19 mouse cellular contexts compared by ENCODE assay signal in the genomic region with DNA sequence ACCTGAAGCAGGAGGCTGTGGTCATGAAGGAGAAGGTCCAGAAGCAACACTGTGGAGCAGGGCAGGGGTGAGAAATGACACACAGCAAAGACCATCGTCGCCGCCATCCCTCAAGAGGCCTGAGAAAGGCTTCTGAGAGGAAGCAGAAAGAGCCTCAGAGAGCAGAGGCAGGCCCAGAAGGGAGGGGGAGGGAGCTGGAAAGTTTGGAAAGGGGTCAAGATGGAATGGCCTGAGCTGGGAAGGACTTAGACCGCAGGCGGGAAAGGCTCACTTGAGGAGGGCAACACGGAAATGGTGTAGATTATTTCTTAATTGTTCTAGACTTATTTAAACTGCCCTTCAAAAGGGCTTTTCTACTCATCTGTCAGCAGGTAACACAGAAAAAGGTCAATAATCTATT. TPM values are rescaled to one million over a fixed set of nuclear protein-coding genes. Genes with fewer than 3 reads are reported as not detected.
DNase-seq lines count a peak whose midpoint lies in the region; ATAC-seq and TF ChIP-seq lines count a peak whose summit lies in the region.
"Had no signal": no experiment of that assay in that cellular context is flagged by ENCODE, and none has a peak within 500 bp of the region (broad histone marks: within the 10 kb centered on the region; RNA-seq: fewer than 3 reads in every experiment).

No protein-coding gene starts in this region.

- no peak for TF ChIP-seq POLR2A in heart, adult 2 months (IDR thresholded peaks at IDR 0.05; ENCODE audit: insufficient read depth, low read depth, low read length)

- peak overlapping the region; percentile 71; the same call in 1 of the 2 replicates for H3K27ac ChIP-seq in heart, adult 2 months
- peak overlapping the region; percentile 67 for H3K27ac ChIP-seq in kidney, embryonic 15.5 days
- H3K27ac ChIP-seq in lung, embryonic 15.5 days, result peak overlapping the region; percentile 41
- H3K27ac ChIP-seq: forebrain, embryonic 15.5 days; liver, embryonic 12.5 days; macrophage; midbrain, embryonic 10.5 days; stomach, embryonic 15.5 days had no signal

- peak; percentile 25 to 31 for DNase-seq in heart, adult 2 months
- DNase-seq in heart, postnatal 25 days (ENCODE audit: low spot score), result no peak
- no peak for DNase-seq in kidney, postnatal 36 days
- DNase-seq in lung, postnatal 4 days, result peak; percentile 47 to 56
- DNase-seq in cerebellum, adult 11 months, result no peak
- DNase-seq: adrenal gland, postnatal 14 days; cerebellum, adult 11-12 months; cerebellum, postnatal 14 days; embryo, embryonic 11 days had no signal

- no peak overlapping the region for H3K9ac ChIP-seq in heart, adult 2 months (ENCODE audit: low read depth, low read length)
- H3K9ac ChIP-seq in kidney, embryonic 15.5 days, result no peak overlapping the region
- H3K9ac ChIP-seq in lung, embryonic 15.5 days, result no peak overlapping the region
- H3K9ac ChIP-seq: forebrain, embryonic 15.5 days; liver, embryonic 12.5 days; stomach, embryonic 15.5 days had no signal

- no peaks in the 10 kb centered on the region for H3K36me3 ChIP-seq in heart, adult 2 months (ENCODE audit: control insufficient read depth, insufficient read depth, low read length)
- peaks cover 16% of the 10 kb centered on the region for H3K36me3 ChIP-seq in kidney, embryonic 15.5 days
- peaks cover 3% of the 10 kb centered on the region; the same call in 1 of the 2 replicates for H3K36me3 ChIP-seq in lung, embryonic 15.5 days
- H3K36me3 ChIP-seq: forebrain, embryonic 15.5 days had no signal

- intact Hi-C loops in heart, adult 2 months (cut with DNase I), result no loop called here
- intact Hi-C loops in heart, postnatal 25 days (cut with DNase I), result no loop called here

- no peak overlapping the region for H3K4me2 ChIP-seq in kidney, embryonic 15.5 days
- no peak overlapping the region for H3K4me2 ChIP-seq in lung, embryonic 15.5 days
- H3K4me2 ChIP-seq: forebrain, embryonic 15.5 days; liver, embryonic 12.5 days; stomach, embryonic 15.5 days had no signal

- WGBS in heart, adult 2 months, result 70% methylated on average over 6 of the region's 6 CpGs
- 65% methylated on average over 6 of the region's 6 CpGs for whole genome bisulfite sequencing in kidney, embryonic 15.5 days
- WGBS in lung, embryonic 15.5 days, result 50% methylated on average over 6 of the region's 6 CpGs

- no peaks in the 10 kb centered on the region for H3K9me3 ChIP-seq in kidney, embryonic 15.5 days (replicated peaks)
- no peaks in the 10 kb centered on the region for H3K9me3 ChIP-seq in lung, embryonic 15.5 days
- H3K9me3 ChIP-seq: forebrain, embryonic 15.5 days; liver, embryonic 12.5 days; midbrain, embryonic 10.5 days; stomach, embryonic 15.5 days had no signal

- no peak for TF ChIP-seq EP300 in heart, adult 2 months (IDR thresholded peaks at IDR 0.05; ENCODE audit: insufficient read depth, low read depth, low read length)

- no peaks in the 10 kb centered on the region for H3K4me1 ChIP-seq in heart, adult 2 months (ENCODE audit: control insufficient read depth, insufficient read depth, low read length)
- H3K4me1 ChIP-seq in kidney, embryonic 15.5 days, result peaks cover 31% of the 10 kb centered on the region
- H3K4me1 ChIP-seq in lung, embryonic 15.5 days, result peaks cover 41% of the 10 kb centered on the region
- H3K4me1 ChIP-seq: liver, embryonic 12.5 days; midbrain, embryonic 10.5 days had no signal

- H3K4me3 ChIP-seq in heart, adult 2 months, result no peak overlapping the region
- H3K4me3 ChIP-seq in kidney, embryonic 15.5 days (replicated peaks), result no peak overlapping the region
- no peak overlapping the region for H3K4me3 ChIP-seq in lung, embryonic 15.5 days
- H3K4me3 ChIP-seq: forebrain, embryonic 15.5 days; liver, embryonic 12.5 days; midbrain, embryonic 10.5 days; stomach, embryonic 15.5 days had no signal

- H3K27me3 ChIP-seq in heart, adult 2 months (ENCODE audit: control insufficient read depth, insufficient read depth, low read length), result no peaks in the 10 kb centered on the region
- no peaks in the 10 kb centered on the region for H3K27me3 ChIP-seq in kidney, embryonic 15.5 days
- H3K27me3 ChIP-seq in lung, embryonic 15.5 days, result no peaks in the 10 kb centered on the region
- H3K27me3 ChIP-seq: CH12.LX; forebrain, embryonic 15.5 days; liver, embryonic 12.5 days; stomach, embryonic 15.5 days had no signal

- no peaks in the 10 kb centered on the region for H3K79me2 ChIP-seq in heart, adult 2 months (replicated peaks; ENCODE audit: control insufficient read depth, insufficient read depth, low read length)

- no peak for TF ChIP-seq CTCF in heart, adult 2 months (IDR thresholded peaks at IDR 0.05)

- ATAC-seq in kidney, embryonic 15.5 days (replicated peaks; ENCODE audit: low FRiP score), result no peak
- no peak for ATAC-seq in lung, embryonic 15.5 days (ENCODE audit: borderline replicate concordance, extremely low read depth, low FRiP score, low TSS enrichment)
- ATAC-seq: forebrain, embryonic 15.5 days; hindbrain, embryonic 16.5 days; intestine, embryonic 16.5 days; liver, embryonic 12.5 days had no signal

RNA-seq across cellular contexts. Expression of gene Cog7, which starts 47.8 kb away (rescaled TPM):
- 10 to 100 TPM; 17.0 to 19.5 TPM for total RNA-seq in heart, adult 2 months (2021)
- 16.7 and 20.0 TPM in 2 replicates for polyA plus RNA-seq in heart, adult 2 months (2012; rRNA removed)
- total RNA-seq in heart, postnatal 25 days (2021), result 10 to 100 TPM; 13.8 to 15.2 TPM
- polyA plus RNA-seq in kidney, embryonic 15.5 days (2015; fragmentation: Nextera tagmentation; extraction: Ambion mirVana), result 29.1 and 29.5 TPM in 2 replicates
- polyA plus RNA-seq in lung, embryonic 15.5 days (2015; fragmentation: Nextera tagmentation; extraction: Ambion mirVana), result 24.5 and 27.3 TPM in 2 replicates

Comparison
In these comparisons a context has a peak if more than half of its experiments do, and no peak if none do; other contexts are left out.
1. DNase-seq: peak in heart, adult 2 months (2 of 2) and lung, postnatal 4 days (2 of 2); none in heart, postnatal 25 days (single experiment), kidney, postnatal 36 days (0 of 2) and cerebellum, adult 11 months (single experiment).
2. Peak in every context shown above with its lines, with median percentiles within 50 percentile points of each other: H3K27ac ChIP-seq.